Mouse (Mus musculus) megakaryocyte progenitor cell, adult 5-6 weeks (primary cell): ENCODE data around the gene Daam1. TPM values are rescaled to one million over a fixed set of nuclear protein-coding genes. Genes with fewer than 3 reads are reported as not detected.

ENCODE experiments used
- ATAC-seq: replicated peaks from 2 replicates; pipeline ENCODE4 v1.8.0; 2016; ENCODE audit warnings: mild to moderate bottlenecking, moderate TSS enrichment, inconsistent platforms; ENCODE audit not compliant: poor library complexity
- total RNA-seq, 2 experiments: library from RNA; stranded (forward) in 1 of 2; stranded (reverse) in 1 of 2; fragments of 157-497, 149-512 nt in 1 of 2; fragments of 200-1000 nt in 1 of 2; gene quantifications; 2 replicates each; pipeline versions ENCODE4 v1.2.3 to v1.2.4; 2015 to 2017

The Daam1 gene
- total RNA-seq (2015) = 16.9 and 17.9 TPM in 2 replicates
- total RNA-seq (2017) = 17.5 and 17.7 TPM in 2 replicates

- peak; percentile 88 for ATAC-seq
These were observed at the start of gene Daam1 for GRCm38 (mm10) chr12:71830607-71831257. Gene Daam1 (plus strand): TSS chr12:71831078.

- ATAC-seq = no peak
These were observed 49.7 kb upstream of the Daam1 start for GRCm38 (mm10) chr12:71781220-71781619.

- ATAC-seq = no peak
These were observed 46.9 kb upstream of the Daam1 start for GRCm38 (mm10) chr12:71783970-71784369.

- no peak for ATAC-seq
These were observed 46.1 kb upstream of the Daam1 start for GRCm38 (mm10) chr12:71784666-71785255.

- ATAC-seq = no peak
These were observed 44.4 kb upstream of the Daam1 start for GRCm38 (mm10) chr12:71786521-71786920.

GRCm38 (mm10) chr12:71788791-71789190, 42.1 kb upstream of the Daam1 start:
- no peak for ATAC-seq

- no peak for ATAC-seq
These were observed 40.3 kb upstream of the Daam1 start for GRCm38 (mm10) chr12:71790581-71790980.

- no peak for ATAC-seq
These were observed 37.8 kb upstream of the Daam1 start for GRCm38 (mm10) chr12:71793114-71793513.

- no peak for ATAC-seq
These were observed 35.3 kb upstream of the Daam1 start for GRCm38 (mm10) chr12:71795626-71796025.

GRCm38 (mm10) chr12:71796517-71796916, 34.4 kb upstream of the Daam1 start:
- ATAC-seq = no peak

- ATAC-seq = no peak
These were observed 23.6 kb upstream of the Daam1 start for GRCm38 (mm10) chr12:71807306-71807705.

- ATAC-seq = no peak
These were observed 22.2 kb upstream of the Daam1 start for GRCm38 (mm10) chr12:71808631-71809030.

GRCm38 (mm10) chr12:71809550-71809949, 21.3 kb upstream of the Daam1 start:
- ATAC-seq = no peak

GRCm38 (mm10) chr12:71812567-71812966, 18.3 kb upstream of the Daam1 start:
- no peak for ATAC-seq

- ATAC-seq = no peak
These were observed 17.6 kb upstream of the Daam1 start for GRCm38 (mm10) chr12:71813251-71813650.

- ATAC-seq = no peak
These were observed 17.1 kb upstream of the Daam1 start for GRCm38 (mm10) chr12:71813761-71814160.

GRCm38 (mm10) chr12:71820094-71820493, 10.8 kb upstream of the Daam1 start:
- no peak for ATAC-seq

- ATAC-seq = no peak
These were observed 9.6 kb upstream of the Daam1 start for GRCm38 (mm10) chr12:71821272-71821671.

GRCm38 (mm10) chr12:71821743-71822142, 9.1 kb upstream of the Daam1 start:
- ATAC-seq = no peak

- no peak for ATAC-seq
These were observed 6.0 kb upstream of the Daam1 start for GRCm38 (mm10) chr12:71824927-71825326.

GRCm38 (mm10) chr12:71830139-71830538, 739 bp upstream of the Daam1 start:
- ATAC-seq = peak; percentile 33

GRCm38 (mm10) chr12:71831258-71832087, 595 bp downstream of the Daam1 start:
- peak; percentile 33 for ATAC-seq
